Mouse (Mus musculus): ENCODE results near the gene Rock2. TPM values are rescaled to one million over a fixed set of nuclear protein-coding genes. Genes with fewer than 3 reads are reported as not detected.

Gene Rock2
- 8.7 and 9.4 TPM in 2 replicates for polyA plus RNA-seq (2012; rRNA removed)

GRCm38 (mm10) chr12:16894396-16895220 lies at the start of gene Rock2:
TSS of gene Rock2 (plus strand) at chr12:16894895.
- no peak for DNase-seq (ENCODE audit: low read depth)

- DNase-seq (ENCODE audit: low read depth), result no peak
These were observed 47.4 kb upstream of the Rock2 start for GRCm38 (mm10) chr12:16847204-16847792.

- DNase-seq (ENCODE audit: low read depth), result no peak
These were observed 46.2 kb upstream of the Rock2 start for GRCm38 (mm10) chr12:16848501-16848900.

- no peak for DNase-seq (ENCODE audit: low read depth)
These were observed 44.9 kb upstream of the Rock2 start for GRCm38 (mm10) chr12:16849821-16850220.

GRCm38 (mm10) chr12:16850431-16851375 lies 44.0 kb upstream of the Rock2 start:
- DNase-seq (ENCODE audit: low read depth), result no peak

GRCm38 (mm10) chr12:16853431-16854165 lies 41.1 kb upstream of the Rock2 start:
- DNase-seq (ENCODE audit: low read depth), result no peak

GRCm38 (mm10) chr12:16855632-16856305 lies 38.9 kb upstream of the Rock2 start:
- no peak for DNase-seq (ENCODE audit: low read depth)

- no peak for DNase-seq (ENCODE audit: low read depth)
These were observed 38.4 kb upstream of the Rock2 start for GRCm38 (mm10) chr12:16856306-16856679.

GRCm38 (mm10) chr12:16858081-16858480 lies 36.6 kb upstream of the Rock2 start:
- no peak for DNase-seq (ENCODE audit: low read depth)

GRCm38 (mm10) chr12:16859781-16860180 lies 34.9 kb upstream of the Rock2 start:
- no peak for DNase-seq (ENCODE audit: low read depth)

GRCm38 (mm10) chr12:16860533-16860932 lies 34.2 kb upstream of the Rock2 start:
- DNase-seq (ENCODE audit: low read depth), result no peak

GRCm38 (mm10) chr12:16860961-16861360 lies 33.7 kb upstream of the Rock2 start:
- no peak for DNase-seq (ENCODE audit: low read depth)

GRCm38 (mm10) chr12:16864477-16864876 lies 30.2 kb upstream of the Rock2 start:
- DNase-seq (ENCODE audit: low read depth), result no peak

- DNase-seq (ENCODE audit: low read depth), result no peak
These were observed 28.8 kb upstream of the Rock2 start for GRCm38 (mm10) chr12:16865871-16866270.

GRCm38 (mm10) chr12:16866460-16866859 lies 28.2 kb upstream of the Rock2 start:
- DNase-seq (ENCODE audit: low read depth), result no peak

- DNase-seq (ENCODE audit: low read depth), result no peak
These were observed 27.4 kb upstream of the Rock2 start for GRCm38 (mm10) chr12:16867306-16867705.

- DNase-seq (ENCODE audit: low read depth), result no peak
These were observed 26.1 kb upstream of the Rock2 start for GRCm38 (mm10) chr12:16868618-16869017.

GRCm38 (mm10) chr12:16869091-16869778 lies 25.5 kb upstream of the Rock2 start:
- no peak for DNase-seq (ENCODE audit: low read depth)

GRCm38 (mm10) chr12:16869870-16870404 lies 24.8 kb upstream of the Rock2 start:
- no peak for DNase-seq (ENCODE audit: low read depth)

Data from gonadal fat pad, adult 2 months (tissue).